Mouse (Mus musculus) hindbrain, postnatal 0 days (tissue): ENCODE results near the gene Parva. TPM values are rescaled to one million over a fixed set of nuclear protein-coding genes. Genes with fewer than 3 reads are reported as not detected.

Experiments
- ATAC-seq: fragments of 200-750 bp; cut with Nextera tagmentation; 2 replicates; pipeline ENCODE4 v1.8.0; 2017; ENCODE audit warnings: mild to moderate bottlenecking, moderate TSS enrichment, moderate library complexity
- DNase-seq: peaks from one replicate; pipeline ENCODE4 v3.0.0-alpha.2; 2015; ENCODE audit warnings: low spot score
- H3K27ac ChIP-seq: fragments of 300-500 bp; sonication (generic); 2 replicates; pipeline ENCODE4 v1.5.1; 2014; ENCODE audit warnings: mild to moderate bottlenecking
- H3K27me3 ChIP-seq: fragments of 300-500 bp; sonication (generic); 2 replicates; pipeline ENCODE4 v1.6.1; 2014; ENCODE audit warnings: low read length, mixed read lengths; ENCODE audit not compliant: insufficient read depth
- H3K36me3 ChIP-seq: fragments of 300-500 bp; sonication (generic); 2 replicates; pipeline ENCODE4 v1.6.1; 2014; ENCODE audit warnings: low read length, mixed read lengths; ENCODE audit not compliant: insufficient read depth
- H3K4me1 ChIP-seq: fragments of 300-500 bp; sonication (generic); 2 replicates; pipeline ENCODE4 v1.6.1; 2014; ENCODE audit warnings: antibody characterized with exemption, low read length, mixed read lengths; ENCODE audit not compliant: insufficient read depth
- H3K4me2 ChIP-seq: fragments of 300-500 bp; sonication (generic); 2 replicates; pipeline ENCODE4 v1.6.1; 2014; ENCODE audit warnings: low read depth, mild to moderate bottlenecking, low read length, moderate library complexity, mixed read lengths
- H3K4me3 ChIP-seq: fragments of 300-500 bp; sonication (generic); 2 replicates; pipeline ENCODE4 v1.5.1; 2014; ENCODE audit warnings: low read length
- H3K9ac ChIP-seq: fragments of 300-500 bp; sonication (generic); replicated peaks from 2 replicates; pipeline ENCODE4 v1.6.1; 2014; ENCODE audit warnings: mild to moderate bottlenecking, low read length, moderate library complexity, mixed read lengths
- H3K9me3 ChIP-seq: fragments of 300-500 bp; sonication (generic); 2 replicates; pipeline ENCODE4 v1.6.1; 2016; ENCODE audit warnings: low read length, mixed read lengths
- CTCF ChIP-seq: IDR thresholded peaks from 2 replicates; pipeline ENCODE4 v1.5.1; 2016; ENCODE audit warnings: antibody characterized with exemption, control low read depth, low read depth
- WGBS: fragments of 180-500 bp; shearing (Covaris S2); extraction: QIAGEN DNeasy Blood & Tissue Kit; methylation state at CpG from one replicate; pipeline ENCODE4 v1.1.7; 2014; 5-methylcytosine and 5-hydroxymethylcytosine counted together
- polyA plus RNA-seq: library from polyadenylated mRNA; unstranded; fragments of >200 nt; fragmentation: Nextera tagmentation; extraction: Ambion mirVana; gene quantifications from 2 replicates; pipeline ENCODE4 v1.2.1, GENCODE M21; 2015
- total RNA-seq: library from RNA; depleted of rRNA; stranded (reverse); fragments of >200 nt; gene quantifications from 2 replicates; pipeline ENCODE4 v1.2.3, GENCODE M21; 2014; rRNA removed

Gene Parva
- total and polyA plus RNA-seq, 2 experiments from 2014 or later: 26.3 to 34.0 TPM

GRCm38 (mm10) chr7:112620322-112621179 lies 193.2 kb downstream of the Parva start:
- H3K4me2 ChIP-seq: peak overlapping the region; percentile 29; the same call in 1 of the 2 replicates
- WGBS: 60% methylated on average over 22 of the region's 22 CpGs
- DNase-seq: peak; percentile 38
- no peak overlapping the region for H3K27ac ChIP-seq
- no peak for ATAC-seq
- no peak for TF ChIP-seq CTCF
- no peak overlapping the region for H3K9ac ChIP-seq
- H3K4me1 ChIP-seq: no peaks in the 10 kb centered on the region
- H3K27me3 ChIP-seq: no peaks in the 10 kb centered on the region
- no peak overlapping the region for H3K4me3 ChIP-seq
- H3K36me3 ChIP-seq: no peaks in the 10 kb centered on the region
- H3K9me3 ChIP-seq: no peaks in the 10 kb centered on the region

- Histone ChIP-seq H3K4me3 (no peak overlapping the region), H3K9ac (no peak overlapping the region), H3K4me2 (no peak overlapping the region), H3K36me3 (no peaks in the 10 kb centered on the region), H3K27me3 (no peaks in the 10 kb centered on the region), H3K9me3 (no peaks in the 10 kb centered on the region), H3K27ac (no peak overlapping the region), H3K4me1 (no peaks in the 10 kb centered on the region)
- no peak for DNase-seq
- 75% methylated on average over 4 of the region's 4 CpGs for WGBS
- TF ChIP-seq CTCF: no peak
- ATAC-seq: no peak
These were observed 200.2 kb downstream of the Parva start for GRCm38 (mm10) chr7:112627481-112627880.

GRCm38 (mm10) chr7:112634505-112635213 lies 207.4 kb downstream of the Parva start:
- ATAC-seq: no peak
- H3K4me2 ChIP-seq: no peak overlapping the region

GRCm38 (mm10) chr7:112635936-112636335 lies 208.6 kb downstream of the Parva start:
- Histone ChIP-seq H3K27ac (no peak overlapping the region), H3K4me3 (no peak overlapping the region), H3K36me3 (no peaks in the 10 kb centered on the region), H3K4me2 (no peak overlapping the region), H3K9ac (no peak overlapping the region), H3K9me3 (no peaks in the 10 kb centered on the region), H3K4me1 (no peaks in the 10 kb centered on the region), H3K27me3 (no peaks in the 10 kb centered on the region)
- 94% methylated on average over 2 of the region's 2 CpGs for WGBS
- no peak for ATAC-seq
- no peak for DNase-seq
- TF ChIP-seq CTCF: no peak

More at GRCm38 (mm10) chr7:112634505-112635213, 207.4 kb downstream of the Parva start:
- Histone ChIP-seq H3K4me1 (no peaks in the 10 kb centered on the region), H3K9me3 (no peaks in the 10 kb centered on the region), H3K27ac (no peak overlapping the region), H3K9ac (no peak overlapping the region), H3K27me3 (no peaks in the 10 kb centered on the region), H3K4me3 (no peak overlapping the region), H3K36me3 (no peaks in the 10 kb centered on the region)
- TF ChIP-seq CTCF: no peak
- 88% methylated on average over 10 of the region's 10 CpGs for WGBS
- no peak for DNase-seq

Other genes starting within 250 kb of the Parva start
- gene Mical2, start 201.6 kb upstream of the Parva start, total RNA-seq: 12.8 and 16.5 TPM in 2 replicates
- 6.4 and 6.5 TPM in 2 replicates for gene Mical2, start 201.6 kb upstream of the Parva start, polyA plus RNA-seq